Mouse (Mus musculus): ENCODE data around the gene Creb3l4. TPM values are rescaled to one million over a fixed set of nuclear protein-coding genes. Genes with fewer than 3 reads are reported as not detected.

Gene Creb3l4
- total RNA-seq, 2 experiments from 2014 or later, result 0.39 TPM; not detected in 1

DNA sequence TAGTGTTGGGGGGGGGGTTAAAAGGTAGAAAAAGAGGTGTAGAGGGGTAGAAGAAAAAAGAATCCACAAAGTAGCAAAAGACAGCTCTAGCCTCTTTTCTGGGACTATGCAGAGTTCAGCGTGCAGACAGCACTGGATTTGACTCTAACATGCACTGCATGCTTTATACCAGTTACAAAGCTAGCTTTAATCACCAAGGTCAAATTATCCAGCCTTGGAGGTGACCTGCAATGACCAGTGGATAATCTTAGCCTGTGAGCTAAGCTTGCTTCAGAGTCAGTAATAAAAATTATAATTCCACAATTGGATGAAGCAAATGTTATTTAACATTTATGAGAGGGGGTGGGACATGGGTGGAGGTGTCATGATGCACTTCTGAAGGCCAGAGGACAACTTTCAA is 47.7 kb downstream of the Creb3l4 start:
- no peak for ATAC-seq (replicated peaks; ENCODE audit: poor library complexity)

DNA sequence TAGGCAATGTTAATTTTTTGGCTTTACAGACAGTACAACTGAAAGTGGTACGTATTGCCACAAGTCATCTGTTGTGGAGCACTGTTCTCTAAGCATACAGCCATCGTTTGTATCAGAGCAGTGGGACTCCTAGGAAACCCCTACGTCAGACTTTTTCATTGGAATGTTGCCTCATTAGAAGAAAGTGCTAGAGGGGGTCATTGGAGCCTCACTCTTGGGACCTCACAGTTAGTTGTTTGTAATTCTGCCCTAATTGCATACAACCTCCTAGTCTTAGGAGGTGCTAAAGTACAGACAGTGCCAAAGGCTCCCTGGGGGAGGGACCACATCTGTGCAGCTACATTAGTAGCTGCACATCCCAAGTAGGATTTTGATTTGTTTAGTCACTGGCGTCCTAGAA is 48.6 kb downstream of the Creb3l4 start:
- ATAC-seq (replicated peaks; ENCODE audit: poor library complexity), result no peak

DNA sequence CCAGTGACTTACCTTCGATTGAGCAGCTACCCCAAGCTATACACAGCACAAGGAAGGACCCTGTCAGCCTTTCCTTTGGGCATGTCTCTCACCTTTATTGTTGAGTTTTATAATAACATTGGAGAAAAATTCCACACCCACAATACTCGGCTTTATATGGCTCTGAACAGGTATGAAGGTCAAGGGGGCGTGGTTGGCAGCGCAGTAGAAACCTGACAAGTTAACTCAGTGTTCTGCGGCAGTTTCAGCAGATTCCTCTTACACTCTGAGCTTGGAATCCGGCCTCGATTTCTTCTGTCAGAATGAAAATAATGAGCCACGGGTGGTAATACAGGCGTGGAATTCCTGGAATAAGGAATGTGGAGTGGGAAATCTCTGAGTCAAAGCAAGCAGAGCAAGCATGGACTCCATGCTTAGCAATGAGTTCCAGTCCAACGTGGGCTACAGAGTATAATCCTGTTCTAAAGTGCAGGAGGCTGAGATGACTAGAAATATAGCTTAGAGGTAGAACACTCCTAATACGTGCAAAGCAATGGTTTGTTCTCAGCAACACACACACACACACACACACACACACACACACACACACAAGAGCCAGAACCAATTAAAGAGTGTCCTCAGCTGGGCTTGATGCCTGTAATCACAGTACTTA is 52.3 kb downstream of the Creb3l4 start:
- no peak for ATAC-seq (replicated peaks; ENCODE audit: poor library complexity)

Other genes with a start within 250 kb of the Creb3l4 start
- 145 and 177 TPM in 2 replicates for gene Hax1, start 244.7 kb downstream of the Creb3l4 start, total RNA-seq (2015)
- 81.7 and 92.1 TPM in 2 replicates for gene Hax1, start 244.7 kb downstream of the Creb3l4 start, total RNA-seq (2017)
- gene 4933434E20Rik, start 191.9 kb downstream of the Creb3l4 start, total RNA-seq (2015), result 54.6 and 65.9 TPM in 2 replicates
- 36.0 and 42.3 TPM in 2 replicates for gene 4933434E20Rik, start 191.9 kb downstream of the Creb3l4 start, total RNA-seq (2017)
- gene Ubap2l, start 190.9 kb downstream of the Creb3l4 start, total RNA-seq (2015), result 187 and 189 TPM in 2 replicates
- 94.2 and 145 TPM in 2 replicates for gene Ubap2l, start 190.9 kb downstream of the Creb3l4 start, total RNA-seq (2017)
- 515 and 516 TPM in 2 replicates for gene Tpm3, start 170.9 kb downstream of the Creb3l4 start, total RNA-seq (2015)
- 880 and 886 TPM in 2 replicates for gene Tpm3, start 170.9 kb downstream of the Creb3l4 start, total RNA-seq (2017)
- gene Nup210l, start 139.4 kb downstream of the Creb3l4 start, total RNA-seq (2015), result 0.90 and 0.99 TPM in 2 replicates
- 0.47 and 0.71 TPM in 2 replicates for gene Nup210l, start 139.4 kb downstream of the Creb3l4 start, total RNA-seq (2017)
- 3,216 and 3,430 TPM in 2 replicates for gene Rps27, start 29.9 kb downstream of the Creb3l4 start, total RNA-seq (2015)
- 4,924 and 5,654 TPM in 2 replicates for gene Rps27, start 29.9 kb downstream of the Creb3l4 start, total RNA-seq (2017)
- 0.61 and 1.4 TPM in 2 replicates for gene Rab13, start 29.8 kb downstream of the Creb3l4 start, total RNA-seq (2015)
- 1.2 and 1.6 TPM in 2 replicates for gene Rab13, start 29.8 kb downstream of the Creb3l4 start, total RNA-seq (2017)
- gene Jtb, start 11.9 kb downstream of the Creb3l4 start, total RNA-seq (2015), result 91.6 and 102 TPM in 2 replicates
- 43.1 and 48.6 TPM in 2 replicates for gene Jtb, start 11.9 kb downstream of the Creb3l4 start, total RNA-seq (2017)
- gene Slc39a1, start 4.7 kb upstream of the Creb3l4 start, total RNA-seq (2015), result 15.6 and 19.5 TPM in 2 replicates
- 31.4 and 41.2 TPM in 2 replicates for gene Slc39a1, start 4.7 kb upstream of the Creb3l4 start, total RNA-seq (2017)
- 30.9 and 32.5 TPM in 2 replicates for gene Crtc2, start 10.7 kb upstream of the Creb3l4 start, total RNA-seq (2015)
- 10.2 and 18.2 TPM in 2 replicates for gene Crtc2, start 10.7 kb upstream of the Creb3l4 start, total RNA-seq (2017)
- gene Dennd4b, start 21.7 kb upstream of the Creb3l4 start, total RNA-seq (2015), result 16.5 and 21.9 TPM in 2 replicates
- 8.9 and 10.4 TPM in 2 replicates for gene Dennd4b, start 21.7 kb upstream of the Creb3l4 start, total RNA-seq (2017)
- gene Gatad2b, start 49.7 kb upstream of the Creb3l4 start, total RNA-seq (2015), result 87.0 and 96.0 TPM in 2 replicates
- gene Gatad2b, start 49.7 kb upstream of the Creb3l4 start, total RNA-seq (2017), result 17.7 and 22.7 TPM in 2 replicates
- gene Slc27a3, start 146.4 kb upstream of the Creb3l4 start, total RNA-seq (2015), result 0.17 and 0.32 TPM in 2 replicates
- 0.27 and 0.83 TPM in 2 replicates for gene Slc27a3, start 146.4 kb upstream of the Creb3l4 start, total RNA-seq (2017)
- 17.5 and 20.2 TPM in 2 replicates for gene Ints3, start 190.1 kb upstream of the Creb3l4 start, total RNA-seq (2015)
- 21.6 and 24.7 TPM in 2 replicates for gene Ints3, start 190.1 kb upstream of the Creb3l4 start, total RNA-seq (2017)
- not detected in 2 replicates for gene Npr1, start 222.4 kb upstream of the Creb3l4 start, total RNA-seq (2015)
- gene Npr1, start 222.4 kb upstream of the Creb3l4 start, total RNA-seq (2017), result not detected in 2 replicates
- gene Ilf2, start 232.6 kb upstream of the Creb3l4 start, total RNA-seq (2015), result 120 and 136 TPM in 2 replicates
- gene Ilf2, start 232.6 kb upstream of the Creb3l4 start, total RNA-seq (2017), result 204 and 227 TPM in 2 replicates
- gene Snapin, start 247.5 kb upstream of the Creb3l4 start, total RNA-seq (2015), result 41.2 and 42.1 TPM in 2 replicates
- 32.3 and 45.0 TPM in 2 replicates for gene Snapin, start 247.5 kb upstream of the Creb3l4 start, total RNA-seq (2017)

All from megakaryocyte progenitor cell, adult 5-6 weeks (primary cell).